Mouse (Mus musculus) CH12.LX (cell line): ENCODE measurements around the gene Sf3b6. TPM values are rescaled to one million over a fixed set of nuclear protein-coding genes. Genes with fewer than 3 reads are reported as not detected.
A peak's percentile ranks its signal among the peaks of the same experiment; 100 is the strongest.

Experiments
- DNase-seq: peaks from one replicate; pipeline ENCODE4 v3.0.0-alpha.2; 2013; ENCODE audit errors: extremely low read depth
- H3K27ac ChIP-seq: 2 replicates; pipeline ENCODE4 v1.5.1; 2012; ENCODE audit warnings: low read depth, mild to moderate bottlenecking, control low read depth, moderate library complexity; ENCODE audit not compliant: insufficient read depth
- H3K27me3 ChIP-seq: replicated peaks from 2 replicates; pipeline ENCODE3; 2012; ENCODE audit warnings: inconsistent platforms
- H3K36me3 ChIP-seq, 2 experiments: replicated peaks in 1 of 2; 2 replicates each; pipeline versions ENCODE3 to v1.6.1; 2012; ENCODE audit warnings: inconsistent platforms in 1 of 2, low read length in 1 of 2, mild to moderate bottlenecking in 1 of 2, mixed read lengths in 1 of 2, moderate library complexity in 1 of 2; ENCODE audit not compliant: control insufficient read depth in 1 of 2, insufficient read depth in 1 of 2
- H3K4me1 ChIP-seq, 2 experiments: 2 replicates each; pipeline ENCODE4 v1.6.1; 2012; ENCODE audit warnings: inconsistent platforms in 1 of 2, moderate library complexity in 1 of 2; ENCODE audit not compliant: insufficient read depth in 2 of 2, control insufficient read depth in 1 of 2
- H3K4me2 ChIP-seq: 2 replicates; pipeline ENCODE4 v1.6.1; 2012; ENCODE audit warnings: low read depth, mild to moderate bottlenecking, control low read depth; ENCODE audit not compliant: poor library complexity, insufficient read depth, severe bottlenecking
- H3K4me3 ChIP-seq, 3 experiments: fragments of 150-350 bp in 1 of 3; sonication (generic) in 1 of 3; replicated peaks in 1 of 3; 2 replicates each; pipeline versions ENCODE3 to v1.5.1; 2011 to 2012; ENCODE audit warnings: low read depth in 2 of 3, low read length in 2 of 3, mild to moderate bottlenecking in 2 of 3, moderate library complexity in 2 of 3, control low read depth in 1 of 3, improper control_type of control experiment in 1 of 3, inconsistent platforms in 1 of 3, mixed read lengths in 1 of 3; ENCODE audit not compliant: poor library complexity in 1 of 3
- H3K79me2 ChIP-seq: replicated peaks from 2 replicates; pipeline ENCODE4 v1.6.1; 2012; ENCODE audit warnings: mild to moderate bottlenecking, moderate library complexity; ENCODE audit not compliant: control insufficient read depth, poor library complexity, insufficient read depth, severe bottlenecking; ENCODE audit errors: extremely low read depth
- H3K9ac ChIP-seq: 2 replicates; pipeline ENCODE4 v1.6.1; 2012; ENCODE audit warnings: low read depth, mild to moderate bottlenecking, control low read depth, moderate library complexity; ENCODE audit not compliant: insufficient read depth
- H3K9me3 ChIP-seq: replicated peaks from 2 replicates; pipeline ENCODE3; 2012; ENCODE audit warnings: low read length, inconsistent platforms, mixed read lengths
- CHD1 ChIP-seq: IDR thresholded peaks from 2 replicates; pipeline ENCODE4 v1.6.1; 2012; ENCODE audit warnings: low read depth, low read length, improper control_type of control experiment, inconsistent platforms
- CTCF ChIP-seq, 2 experiments: IDR thresholded peaks in 1 of 2; conservative IDR thresholded peaks in 1 of 2; 2 replicates each; pipeline ENCODE4 v1.5.1; 2011 to 2012; ENCODE audit warnings: low read depth in 2 of 2, low read length in 2 of 2, improper control_type of control experiment in 1 of 2, inconsistent platforms in 1 of 2, mild to moderate bottlenecking in 1 of 2, moderate library complexity in 1 of 2
- EP300 ChIP-seq: IDR thresholded peaks from 2 replicates; pipeline ENCODE4 v1.6.1; 2011; ENCODE audit warnings: low read length, improper control_type of control experiment
- ETS1 ChIP-seq: conservative IDR thresholded peaks from 2 replicates; pipeline ENCODE4 v1.6.1; 2012; ENCODE audit warnings: low read depth, mild to moderate bottlenecking, inconsistent platforms, low read length, improper control_type of control experiment, moderate library complexity
- IRF4 ChIP-seq: IDR thresholded peaks from 2 replicates; pipeline ENCODE4 v1.6.1; 2014; ENCODE audit warnings: low read depth, mild to moderate bottlenecking, inconsistent platforms, low read length, improper control_type of control experiment
- JUND ChIP-seq: conservative IDR thresholded peaks from 2 replicates; pipeline ENCODE4 v1.6.1; 2011; ENCODE audit warnings: low read depth, low read length, improper control_type of control experiment
- MAFK ChIP-seq: IDR thresholded peaks from 2 replicates; pipeline ENCODE4 v1.6.1; 2011; ENCODE audit warnings: low read length, improper control_type of control experiment; ENCODE audit not compliant: insufficient replicate concordance
- MYC ChIP-seq: IDR thresholded peaks from 2 replicates; pipeline ENCODE4 v1.6.1; 2011; ENCODE audit warnings: low read depth, mild to moderate bottlenecking, improper control_type of control experiment, low read length
- NELFE ChIP-seq: IDR thresholded peaks from 2 replicates; pipeline ENCODE4 v1.6.1; 2011; ENCODE audit warnings: low read depth, low read length, improper control_type of control experiment
- NRF1 ChIP-seq: IDR thresholded peaks from 2 replicates; pipeline ENCODE4 v1.6.1; 2014; ENCODE audit warnings: low read depth, mild to moderate bottlenecking, inconsistent platforms, low read length, improper control_type of control experiment, moderate library complexity
- PAX5 ChIP-seq: IDR thresholded peaks from 2 replicates; pipeline ENCODE4 v1.6.1; 2012; ENCODE audit warnings: low read length, inconsistent platforms, mixed read lengths
- RAD21 ChIP-seq: IDR thresholded peaks from 2 replicates; pipeline ENCODE4 v1.6.1; 2011; ENCODE audit warnings: low read depth, mild to moderate bottlenecking, low read length, improper control_type of control experiment, moderate library complexity
- RCOR1 ChIP-seq: conservative IDR thresholded peaks from 2 replicates; pipeline ENCODE4 v1.6.1; 2012; ENCODE audit warnings: low read depth, mild to moderate bottlenecking, inconsistent platforms, low read length, improper control_type of control experiment
- SMC3 ChIP-seq: IDR thresholded peaks from 2 replicates; pipeline ENCODE4 v1.6.1; 2011; ENCODE audit warnings: low read depth, low read length, improper control_type of control experiment
- TBP ChIP-seq: conservative IDR thresholded peaks from 2 replicates; pipeline ENCODE4 v1.6.1; 2011; ENCODE audit warnings: low read depth, low read length, improper control_type of control experiment
- UBTF ChIP-seq: IDR thresholded peaks from 2 replicates; pipeline ENCODE4 v1.6.1; 2012; ENCODE audit warnings: low read depth, mild to moderate bottlenecking, inconsistent platforms, low read length, improper control_type of control experiment, moderate library complexity
- USF1 ChIP-seq: IDR thresholded peaks from 2 replicates; pipeline ENCODE4 v1.6.1; 2014; ENCODE audit warnings: low read depth, mild to moderate bottlenecking, inconsistent platforms, low read length, improper control_type of control experiment
- ZC3H11A ChIP-seq: IDR thresholded peaks from 2 replicates; pipeline ENCODE4 v1.6.1; 2012; ENCODE audit warnings: low read depth, mild to moderate bottlenecking, inconsistent platforms, low read length, improper control_type of control experiment
- ZMIZ1 ChIP-seq: IDR thresholded peaks from 2 replicates; pipeline ENCODE4 v1.6.1; 2012; ENCODE audit warnings: low read depth, mild to moderate bottlenecking, inconsistent platforms, low read length, improper control_type of control experiment
- dilution Hi-C: fragments of 300-500 bp; cut with MboI; formaldehyde crosslinking; loops from 2 replicates; pipeline ENCODE4 v1.14.3; 2020; ENCODE audit warnings: low sequenced_read_pairs; ENCODE audit not compliant: extremely low pct_unique_long_range_greater_than_20kb, extremely low pct_ligation_motif_present
- in situ Hi-C: fragments of 300-500 bp; cut with MboI; formaldehyde crosslinking; loops from 3 replicates; pipeline ENCODE4 v1.14.3; 2019; ENCODE audit warnings: low sequenced_read_pairs, low pct_ligation_motif_present, low pct_unique_long_range_greater_than_20kb, mixed read lengths
- polyA plus RNA-seq: library from polyadenylated mRNA; unstranded; fragments of >175 nt; gene quantifications from 2 replicates; pipeline ENCODE4 v1.2.1, GENCODE M21; 2012; ENCODE audit warnings: low read depth; ENCODE audit not compliant: insufficient read length
- total RNA-seq, 2 experiments: library from RNA; depleted of rRNA; stranded (reverse); fragments of 300-350 nt in 1 of 2; fragments of >200 nt in 1 of 2; gene quantifications; 2 replicates each; pipeline ENCODE4 v1.2.3; 2012 to 2014

Sf3b6 gene
- total and polyA plus RNA-seq, 3 experiments = 109 to 346 (median 151) TPM

DNA sequence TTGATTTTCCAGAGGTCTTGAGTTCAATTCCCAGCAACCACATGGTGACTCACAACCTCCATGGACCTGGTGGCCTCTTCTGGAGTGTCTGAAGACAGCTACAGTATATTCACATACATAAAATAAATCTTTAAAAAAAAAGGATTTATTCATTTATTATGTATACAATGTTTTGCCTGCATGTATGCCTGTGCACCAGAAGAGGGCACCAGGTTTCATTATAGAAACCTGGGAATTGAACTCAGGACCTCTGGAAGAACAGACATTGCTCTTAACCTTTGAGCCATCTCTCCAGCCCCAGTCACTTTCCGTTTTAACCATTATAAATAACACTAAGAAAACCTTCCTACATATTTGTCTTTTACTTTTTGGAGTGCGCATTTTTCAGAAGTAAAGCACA lies 39.5 kb downstream of the Sf3b6 start:
- peaks cover 3% of the 10 kb centered on the region for H3K9me3 ChIP-seq
- dilution Hi-C loops = no loop called here
- H3K4me2 ChIP-seq = no peak overlapping the region
- in situ Hi-C loops = no loop called here
- H3K4me1 ChIP-seq = no peaks in the 10 kb centered on the region
- no peak overlapping the region for H3K27ac ChIP-seq
- no peaks in the 10 kb centered on the region for H3K79me2 ChIP-seq
- H3K27me3 ChIP-seq = no peaks in the 10 kb centered on the region
- no peak overlapping the region for H3K9ac ChIP-seq
- H3K36me3 ChIP-seq = peaks cover 26 to 57% of the 10 kb centered on the region in 2 experiments
- no peak for DNase-seq
- no peak overlapping the region for H3K4me3 ChIP-seq
- TF ChIP-seq CTCF (conservative IDR thresholded peaks at IDR 0.05 in 1 of 2, IDR thresholded peaks at IDR 0.05 in 1 of 2; ENCODE audit: low read depth in 2 of 2, low read length in 2 of 2) (peak; percentile 9 to 44; a peak in 1 of 4 replicates), TBP (no peak)

GRCm38 (mm10) chr12:4859241-4859914 lies 42.0 kb downstream of the Sf3b6 start:
- no peaks in the 10 kb centered on the region for H3K4me1 ChIP-seq
- H3K27me3 ChIP-seq = no peaks in the 10 kb centered on the region
- H3K9me3 ChIP-seq = peaks cover 2% of the 10 kb centered on the region
- in situ Hi-C loops = no loop called here
- no peak overlapping the region for H3K9ac ChIP-seq
- H3K79me2 ChIP-seq = no peaks in the 10 kb centered on the region
- no peak for TF ChIP-seq USF1
- TF ChIP-seq ETS1 = no peak
- TF ChIP-seq UBTF = no peak
- no peak for TF ChIP-seq PAX5
- TF ChIP-seq TBP = no peak
- TF ChIP-seq RCOR1 = no peak
- no peak for TF ChIP-seq CHD1
- no peak for TF ChIP-seq CTCF (conservative IDR thresholded peaks at IDR 0.05 in 1 of 2, IDR thresholded peaks at IDR 0.05 in 1 of 2; ENCODE audit: low read depth in 2 of 2, low read length in 2 of 2)
- no peak for TF ChIP-seq MYC
- no peak for TF ChIP-seq JUND
- no peak for TF ChIP-seq IRF4
- no peak overlapping the region for H3K4me2 ChIP-seq
- no peak for DNase-seq
- H3K36me3 ChIP-seq = peaks cover 20 to 54% of the 10 kb centered on the region in 2 experiments
- no peak overlapping the region for H3K4me3 ChIP-seq
- dilution Hi-C loops = no loop called here
- no peak overlapping the region for H3K27ac ChIP-seq

DNA sequence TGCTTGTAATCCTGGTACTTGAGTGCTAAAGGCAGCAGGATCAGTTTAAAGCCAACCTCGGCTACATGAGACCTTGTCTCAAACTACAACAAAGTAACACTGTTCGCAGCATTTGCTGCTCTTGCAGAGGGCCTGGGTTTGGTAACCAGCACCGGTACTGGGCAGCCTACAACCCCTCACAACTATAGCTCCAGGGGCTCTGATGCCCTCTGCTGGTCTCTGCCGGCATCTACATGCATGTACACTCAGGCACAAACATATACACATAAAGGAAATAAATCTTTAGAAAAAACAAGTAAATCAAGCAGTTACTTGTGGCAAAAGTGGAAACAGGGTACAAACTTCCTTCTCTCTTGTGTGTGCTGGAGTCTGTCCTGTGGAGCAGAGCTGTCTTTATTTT lies 45.3 kb downstream of the Sf3b6 start:
- DNase-seq = no peak
- no peak overlapping the region for H3K27ac ChIP-seq
- no peak overlapping the region for H3K4me3 ChIP-seq
- no peak overlapping the region for H3K4me2 ChIP-seq
- no peaks in the 10 kb centered on the region for H3K4me1 ChIP-seq
- no peaks in the 10 kb centered on the region for H3K79me2 ChIP-seq
- TF ChIP-seq CTCF (conservative IDR thresholded peaks at IDR 0.05 in 1 of 2, IDR thresholded peaks at IDR 0.05 in 1 of 2; ENCODE audit: low read depth in 2 of 2, low read length in 2 of 2) (peak in 1 of 2 experiments; percentile 46; a peak in 2 of 4 replicates), NRF1 (no peak), TBP (no peak), MAFK (no peak), MYC (no peak), ZMIZ1 (no peak), ZC3H11A (no peak), SMC3 (0 out of 2 replicates have a peak, but pooled peaks have one; percentile 13), IRF4 (no peak), EP300 (no peak), RAD21 (peak; percentile 9), NELFE (no peak)
- TF ChIP-seq, all 38 proteins: peak for 3
- H3K9me3 ChIP-seq = peaks cover 2% of the 10 kb centered on the region
- in situ Hi-C loops (no loop called here), dilution Hi-C loops (no loop called here)
- H3K36me3 ChIP-seq = peaks cover 4 to 40% of the 10 kb centered on the region in 2 experiments
- H3K27me3 ChIP-seq = no peaks in the 10 kb centered on the region
- no peak overlapping the region for H3K9ac ChIP-seq
